Mouse (Mus musculus): ENCODE results near the gene Dact1. TPM values are rescaled to one million over a fixed set of nuclear protein-coding genes. Genes with fewer than 3 reads are reported as not detected.
A peak's percentile ranks its signal among the peaks of the same experiment; 100 is the strongest.

The Dact1 gene
- polyA plus RNA-seq, 1 experiment from 2014 or later: 0.81 TPM

GRCm38 (mm10) chr12:71293960-71294942 is 15.4 kb upstream of the Dact1 start:
- Histone ChIP-seq H3K4me1 (replicated peaks) (peaks cover 8% of the 10 kb centered on the region), H3K9me3 (replicated peaks) (no peaks in the 10 kb centered on the region), H3K4me2 (peak overlapping the region; percentile 48), H3K36me3 (no peaks in the 10 kb centered on the region), H3K27ac (no peak overlapping the region), H3K9ac (no peak overlapping the region), H3K4me3 (replicated peaks) (peak overlapping the region; percentile 26), H3K27me3 (no peaks in the 10 kb centered on the region)
- no peak for ATAC-seq (ENCODE audit: low read depth)
- WGBS (ENCODE audit: insufficient replicate concordance): 14% methylated on average over 22 of the region's 22 CpGs
- no peak for DNase-seq

- no peak for DNase-seq
- H3K36me3 ChIP-seq: no peaks in the 10 kb centered on the region
These were observed 12.7 kb upstream of the Dact1 start for GRCm38 (mm10) chr12:71296849-71297535.

GRCm38 (mm10) chr12:71310068-71310931 is 616 bp downstream of the Dact1 start:
- H3K36me3 ChIP-seq: no peaks in the 10 kb centered on the region
- peaks cover 10% of the 10 kb centered on the region for H3K4me1 ChIP-seq (replicated peaks)
- peak overlapping the region; percentile 60 for H3K9ac ChIP-seq
- peak overlapping the region; percentile 65 for H3K4me3 ChIP-seq (replicated peaks)
- ATAC-seq (ENCODE audit: low read depth): peak; percentile 34; the same call in 1 of the 2 replicates
- WGBS (ENCODE audit: insufficient replicate concordance): 2% methylated on average over 56 of the region's 56 CpGs
- peaks cover 74% of the 10 kb centered on the region for H3K27me3 ChIP-seq
- H3K27ac ChIP-seq: no peak overlapping the region
- H3K4me2 ChIP-seq: peak overlapping the region; percentile 76
- no peaks in the 10 kb centered on the region for H3K9me3 ChIP-seq (replicated peaks)
- DNase-seq: no peak

More at GRCm38 (mm10) chr12:71296849-71297535, 12.7 kb upstream of the Dact1 start:
- no peak for ATAC-seq (ENCODE audit: low read depth)
- H3K27ac ChIP-seq: no peak overlapping the region
- H3K9me3 ChIP-seq (replicated peaks): no peaks in the 10 kb centered on the region
- H3K4me2 ChIP-seq: no peak overlapping the region
- WGBS (ENCODE audit: insufficient replicate concordance): 51% methylated on average over 8 of the region's 8 CpGs
- peaks cover 8% of the 10 kb centered on the region for H3K4me1 ChIP-seq (replicated peaks)
- no peak overlapping the region for H3K9ac ChIP-seq
- H3K4me3 ChIP-seq (replicated peaks): no peak overlapping the region
- H3K27me3 ChIP-seq: 0 out of 2 replicates have a peak, but pooled peaks cover 5% of the 10 kb centered on the region

GRCm38 (mm10) chr12:71311237-71311887 is 1.7 kb downstream of the Dact1 start:
- Histone ChIP-seq H3K4me2 (peak overlapping the region; percentile 76), H3K4me3 (replicated peaks) (peak overlapping the region; percentile 65), H3K27ac (no peak overlapping the region), H3K9ac (no peak overlapping the region), H3K9me3 (replicated peaks) (no peaks in the 10 kb centered on the region), H3K27me3 (peaks cover 66% of the 10 kb centered on the region), H3K4me1 (replicated peaks) (peaks cover 10% of the 10 kb centered on the region), H3K36me3 (no peaks in the 10 kb centered on the region)
- ATAC-seq (ENCODE audit: low read depth) (no peak), DNase-seq (no peak)
- WGBS (ENCODE audit: insufficient replicate concordance): 24% methylated on average over 13 of the region's 13 CpGs

- Histone ChIP-seq H3K4me2 (no peak overlapping the region), H3K9me3 (replicated peaks) (0 out of 2 replicates have a peak, but pooled peaks cover 6% of the 10 kb centered on the region), H3K36me3 (peaks cover 15% of the 10 kb centered on the region), H3K27me3 (no peaks in the 10 kb centered on the region), H3K27ac (no peak overlapping the region), H3K4me3 (replicated peaks) (no peak overlapping the region), H3K4me1 (replicated peaks) (no peaks in the 10 kb centered on the region), H3K9ac (no peak overlapping the region)
- no peak for ATAC-seq (ENCODE audit: low read depth)
- no peak for DNase-seq
- 91% methylated on average over 36 of the region's 40 CpGs for WGBS (ENCODE audit: insufficient replicate concordance)
These were observed 8.6 kb downstream of the Dact1 start for GRCm38 (mm10) chr12:71318239-71318638.

- H3K36me3 ChIP-seq: peaks cover 15% of the 10 kb centered on the region
- H3K4me3 ChIP-seq (replicated peaks): no peak overlapping the region
- ATAC-seq (ENCODE audit: low read depth) (no peak), DNase-seq (no peak)
- H3K9ac ChIP-seq: no peak overlapping the region
- no peaks in the 10 kb centered on the region for H3K4me1 ChIP-seq (replicated peaks)
- H3K9me3 ChIP-seq (replicated peaks): 0 out of 2 replicates have a peak, but pooled peaks cover 6% of the 10 kb centered on the region
- H3K4me2 ChIP-seq: no peak overlapping the region
- no peaks in the 10 kb centered on the region for H3K27me3 ChIP-seq
- H3K27ac ChIP-seq: no peak overlapping the region
- 74% methylated on average over 4 of the region's 4 CpGs for WGBS (ENCODE audit: insufficient replicate concordance)
These were observed 9.9 kb downstream of the Dact1 start for GRCm38 (mm10) chr12:71319536-71319935.

GRCm38 (mm10) chr12:71332646-71333045 is 23.0 kb downstream of the Dact1 start:
- H3K27ac ChIP-seq: no peak overlapping the region
- DNase-seq (no peak), ATAC-seq (ENCODE audit: low read depth) (no peak)
- H3K9ac ChIP-seq: no peak overlapping the region
- 71% methylated on average over 3 of the region's 3 CpGs for WGBS (ENCODE audit: insufficient replicate concordance)
- H3K36me3 ChIP-seq: no peaks in the 10 kb centered on the region
- no peak overlapping the region for H3K4me2 ChIP-seq
- no peaks in the 10 kb centered on the region for H3K9me3 ChIP-seq (replicated peaks)
- H3K4me1 ChIP-seq (replicated peaks): no peaks in the 10 kb centered on the region
- no peaks in the 10 kb centered on the region for H3K27me3 ChIP-seq
- H3K4me3 ChIP-seq (replicated peaks): no peak overlapping the region

GRCm38 (mm10) chr12:71333561-71333960 is 23.9 kb downstream of the Dact1 start:
- no peaks in the 10 kb centered on the region for H3K9me3 ChIP-seq (replicated peaks)
- DNase-seq: no peak

GRCm38 (mm10) chr12:71337025-71337582 is 27.4 kb downstream of the Dact1 start:
- DNase-seq (no peak), ATAC-seq (ENCODE audit: low read depth) (no peak)
- Histone ChIP-seq H3K9me3 (replicated peaks) (no peaks in the 10 kb centered on the region), H3K4me3 (replicated peaks) (no peak overlapping the region), H3K9ac (no peak overlapping the region), H3K4me1 (replicated peaks) (no peaks in the 10 kb centered on the region), H3K27ac (no peak overlapping the region), H3K4me2 (no peak overlapping the region), H3K36me3 (no peaks in the 10 kb centered on the region), H3K27me3 (no peaks in the 10 kb centered on the region)
- 52% methylated on average over 11 of the region's 11 CpGs for WGBS (ENCODE audit: insufficient replicate concordance)

More at GRCm38 (mm10) chr12:71333561-71333960, 23.9 kb downstream of the Dact1 start:
- Histone ChIP-seq H3K4me2 (no peak overlapping the region), H3K36me3 (no peaks in the 10 kb centered on the region), H3K4me1 (replicated peaks) (no peaks in the 10 kb centered on the region), H3K4me3 (replicated peaks) (no peak overlapping the region), H3K27ac (no peak overlapping the region), H3K27me3 (no peaks in the 10 kb centered on the region), H3K9ac (no peak overlapping the region)
- WGBS (ENCODE audit: insufficient replicate concordance): 65% methylated on average over 5 of the region's 5 CpGs
- no peak for ATAC-seq (ENCODE audit: low read depth)

GRCm38 (mm10) chr12:71337896-71338463 is 28.3 kb downstream of the Dact1 start:
- ATAC-seq (ENCODE audit: low read depth): no peak
- no peaks in the 10 kb centered on the region for H3K36me3 ChIP-seq
- H3K9me3 ChIP-seq (replicated peaks): no peaks in the 10 kb centered on the region
- H3K4me3 ChIP-seq (replicated peaks): no peak overlapping the region
- no peak for DNase-seq
- no peak overlapping the region for H3K9ac ChIP-seq
- H3K4me2 ChIP-seq: no peak overlapping the region
- no peak overlapping the region for H3K27ac ChIP-seq
- H3K4me1 ChIP-seq (replicated peaks): no peaks in the 10 kb centered on the region
- 52% methylated on average over 6 of the region's 6 CpGs for WGBS (ENCODE audit: insufficient replicate concordance)
- no peaks in the 10 kb centered on the region for H3K27me3 ChIP-seq
